Mouse (Mus musculus) intestine, postnatal 0 days (tissue): Measurements from ENCODE around the gene Zfp346. TPM values are rescaled to one million over a fixed set of nuclear protein-coding genes. Genes with fewer than 3 reads are reported as not detected.
A peak's percentile ranks its signal among the peaks of the same experiment; 100 is the strongest.

ENCODE experiments used
- ATAC-seq: fragments of 200-750 bp; cut with Nextera tagmentation; 2 replicates; pipeline ENCODE4 v1.8.0; 2017; ENCODE audit warnings: mild to moderate bottlenecking, moderate TSS enrichment, moderate library complexity
- H3K27ac ChIP-seq: fragments of 300-500 bp; sonication (generic); 2 replicates; pipeline ENCODE4 v1.5.1; 2014; ENCODE audit warnings: mild to moderate bottlenecking, low read depth, low read length, moderate library complexity
- H3K27me3 ChIP-seq: fragments of 300-500 bp; sonication (generic); replicated peaks from 2 replicates; pipeline ENCODE4 v1.6.1; 2014; ENCODE audit warnings: low read length, mixed read lengths; ENCODE audit not compliant: control insufficient read depth, insufficient read depth
- H3K36me3 ChIP-seq: fragments of 300-500 bp; sonication (generic); 2 replicates; pipeline ENCODE4 v1.6.1; 2014; ENCODE audit warnings: mild to moderate bottlenecking, moderate library complexity; ENCODE audit not compliant: control insufficient read depth, insufficient read depth
- H3K4me1 ChIP-seq: fragments of 300-500 bp; sonication (generic); replicated peaks from 2 replicates; pipeline ENCODE4 v1.6.1; 2014; ENCODE audit warnings: antibody characterized with exemption, low read length, mixed read lengths; ENCODE audit not compliant: control insufficient read depth, insufficient read depth
- H3K4me2 ChIP-seq: fragments of 300-500 bp; sonication (generic); replicated peaks from 2 replicates; pipeline ENCODE4 v1.6.1; 2014; ENCODE audit warnings: low read depth, mild to moderate bottlenecking, moderate library complexity
- H3K4me3 ChIP-seq: fragments of 300-500 bp; sonication (generic); 2 replicates; pipeline ENCODE4 v1.5.1; 2014; ENCODE audit warnings: low read depth, low read length
- H3K9ac ChIP-seq: fragments of 300-500 bp; sonication (generic); 2 replicates; pipeline ENCODE4 v1.6.1; 2014; ENCODE audit warnings: mild to moderate bottlenecking, low read depth, low read length
- H3K9me3 ChIP-seq: fragments of 300-500 bp; sonication (generic); 2 replicates; pipeline ENCODE4 v1.6.1; 2016; ENCODE audit warnings: mixed run types; ENCODE audit not compliant: control insufficient read depth
- CTCF ChIP-seq: sonication (generic); IDR thresholded peaks from 2 replicates; pipeline ENCODE4 v1.5.1; 2016; ENCODE audit warnings: low read depth, mild to moderate bottlenecking, control low read depth, antibody characterized with exemption, moderate library complexity
- WGBS: fragments of 180-500 bp; shearing (Covaris S2); extraction: QIAGEN DNeasy Blood & Tissue Kit; methylation state at CpG from one replicate; pipeline ENCODE4 v1.1.7; 2014; 5-methylcytosine and 5-hydroxymethylcytosine counted together
- polyA plus RNA-seq: library from polyadenylated mRNA; unstranded; fragments of >200 nt; fragmentation: Nextera tagmentation; extraction: Ambion mirVana; gene quantifications from 2 replicates; pipeline ENCODE4 v1.2.1, GENCODE M21; 2015

Zfp346 gene
- polyA plus RNA-seq, 1 experiment from 2014 or later, result 5.5 TPM

- H3K9ac ChIP-seq, result no peak within 1 kb of the TSS
- no peaks in the 10 kb centered on the region for H3K27me3 ChIP-seq
- no peak within 1 kb of the TSS for H3K4me2 ChIP-seq
- no peaks in the 10 kb centered on the region for H3K9me3 ChIP-seq
- ATAC-seq, result no peak
- H3K27ac ChIP-seq, result no peak within 1 kb of the TSS
- TF ChIP-seq CTCF, result no peak
- peaks cover 34% of the 10 kb centered on the region for H3K36me3 ChIP-seq
- 93% methylated on average over 2 of the region's 2 CpGs for WGBS
- H3K4me3 ChIP-seq, result no peak within 1 kb of the TSS
- no peaks in the 10 kb centered on the region for H3K4me1 ChIP-seq
These were observed 28.3 kb downstream of the Zfp346 start, which contains the start of gene Gm17617 for GRCm38 (mm10) chr13:55133448-55133847. Gm17617 (minus strand) TSS chr13:55133548.

- Histone ChIP-seq H3K9ac (no peak overlapping the region), H3K4me2 (no peak overlapping the region; the same call in 1 of the 2 replicates), H3K27me3 (no peaks in the 10 kb centered on the region), H3K36me3 (peaks cover 26% of the 10 kb centered on the region), H3K4me3 (no peak overlapping the region), H3K4me1 (no peaks in the 10 kb centered on the region), H3K27ac (no peak overlapping the region), H3K9me3 (no peaks in the 10 kb centered on the region)
- 10% methylated on average over 5 of the region's 5 CpGs for WGBS
- peak; percentile 75 for TF ChIP-seq CTCF
- ATAC-seq, result no peak
These were observed 30.3 kb downstream of the Zfp346 start for GRCm38 (mm10) chr13:55135382-55135781.

- Histone ChIP-seq H3K4me2 (no peak overlapping the region), H3K9me3 (no peaks in the 10 kb centered on the region), H3K27me3 (no peaks in the 10 kb centered on the region), H3K4me3 (no peak overlapping the region), H3K27ac (no peak overlapping the region), H3K9ac (no peak overlapping the region), H3K4me1 (no peaks in the 10 kb centered on the region), H3K36me3 (no peaks in the 10 kb centered on the region)
- no peak for ATAC-seq
- 88% methylated on average over 2 of the region's 2 CpGs for whole genome bisulfite sequencing
- TF ChIP-seq CTCF, result no peak
These were observed 35.2 kb downstream of the Zfp346 start for GRCm38 (mm10) chr13:55140271-55140670.

GRCm38 (mm10) chr13:55152621-55153415, 47.7 kb downstream of the Zfp346 start, which contains the start of gene Fgfr4:
Fgfr4 (plus strand) TSS chr13:55152640.
- Histone ChIP-seq H3K4me1 (no peaks in the 10 kb centered on the region; the same call in 1 of the 2 replicates), H3K4me3 (peak within 1 kb of the TSS; percentile 62), H3K36me3 (peaks cover 8% of the 10 kb centered on the region; the same call in 1 of the 2 replicates), H3K27me3 (no peaks in the 10 kb centered on the region), H3K9ac (peak within 1 kb of the TSS; percentile 79), H3K27ac (peak within 1 kb of the TSS; percentile 94), H3K4me2 (peak within 1 kb of the TSS; percentile 95), H3K9me3 (no peaks in the 10 kb centered on the region)
- TF ChIP-seq CTCF, result no peak
- peak; percentile 92 for ATAC-seq
- 1% methylated on average over 67 of the region's 68 CpGs for WGBS

- H3K4me3 ChIP-seq, result no peak overlapping the region
- ATAC-seq, result no peak
These were observed 48.8 kb downstream of the Zfp346 start for GRCm38 (mm10) chr13:55153951-55154350.

GRCm38 (mm10) chr13:55162365-55162764, 57.3 kb downstream of the Zfp346 start:
- Histone ChIP-seq H3K27ac (no peak overlapping the region), H3K9ac (no peak overlapping the region), H3K36me3 (peaks cover 10% of the 10 kb centered on the region; the same call in 1 of the 2 replicates), H3K4me3 (no peak overlapping the region), H3K4me1 (no peaks in the 10 kb centered on the region), H3K27me3 (no peaks in the 10 kb centered on the region), H3K4me2 (no peak overlapping the region), H3K9me3 (no peaks in the 10 kb centered on the region)
- WGBS, result 67% methylated on average over 7 of the region's 7 CpGs
- no peak for TF ChIP-seq CTCF
- ATAC-seq, result no peak

More at GRCm38 (mm10) chr13:55153951-55154350, 48.8 kb downstream of the Zfp346 start:
- H3K4me1 ChIP-seq, result no peaks in the 10 kb centered on the region; the same call in 1 of the 2 replicates
- TF ChIP-seq CTCF, result no peak
- peaks cover 8% of the 10 kb centered on the region; the same call in 1 of the 2 replicates for H3K36me3 ChIP-seq
- peak overlapping the region; percentile 95 for H3K4me2 ChIP-seq
- H3K9ac ChIP-seq, result no peak overlapping the region
- WGBS, result 70% methylated on average over 5 of the region's 5 CpGs
- no peaks in the 10 kb centered on the region for H3K27me3 ChIP-seq
- no peak overlapping the region for H3K27ac ChIP-seq
- H3K9me3 ChIP-seq, result no peaks in the 10 kb centered on the region
